Mouse (Mus musculus): ENCODE results near the gene Ctla2a. TPM values are rescaled to one million over a fixed set of nuclear protein-coding genes. Genes with fewer than 3 reads are reported as not detected.

Ctla2a gene
- polyA plus RNA-seq, 1 experiment from 2014 or later, result 16.5 TPM

Other genes starting within 250 kb of the Ctla2a start
- gene BC051665, start 150.3 kb downstream of the Ctla2a start, polyA plus RNA-seq (2016; fragmentation: Nextera tagmentation; extraction: Ambion mirVana), result not detected in 2 replicates
- gene Ctsll3, start 133.8 kb downstream of the Ctla2a start, polyA plus RNA-seq (2016; fragmentation: Nextera tagmentation; extraction: Ambion mirVana), result not detected in 2 replicates
- gene 4930486L24Rik, start 72.2 kb downstream of the Ctla2a start, polyA plus RNA-seq (2016; fragmentation: Nextera tagmentation; extraction: Ambion mirVana), result not detected in 2 replicates
- 0.14 TPM in 1 of 2 replicates, not detected in the other for gene Gm49392, start 39.7 kb downstream of the Ctla2a start, polyA plus RNA-seq (2016; fragmentation: Nextera tagmentation; extraction: Ambion mirVana)
- 1.9 and 2.2 TPM in 2 replicates for gene Ctla2b, start 39.2 kb downstream of the Ctla2a start, polyA plus RNA-seq (2016; fragmentation: Nextera tagmentation; extraction: Ambion mirVana)
- gene Tpbpb, start 31.7 kb downstream of the Ctla2a start, polyA plus RNA-seq (2016; fragmentation: Nextera tagmentation; extraction: Ambion mirVana), result not detected in 2 replicates
- not detected in 2 replicates for gene Gm49393, start 1.0 kb downstream of the Ctla2a start, polyA plus RNA-seq (2016; fragmentation: Nextera tagmentation; extraction: Ambion mirVana)
- gene Gm49391, start 54 bp downstream of the Ctla2a start, polyA plus RNA-seq (2016; fragmentation: Nextera tagmentation; extraction: Ambion mirVana), result 1.5 and 1.6 TPM in 2 replicates
- not detected in 2 replicates for gene Tpbpa, start 5.4 kb upstream of the Ctla2a start, polyA plus RNA-seq (2016; fragmentation: Nextera tagmentation; extraction: Ambion mirVana)
- not detected in 2 replicates for gene Ctsj, start 69.3 kb upstream of the Ctla2a start, polyA plus RNA-seq (2016; fragmentation: Nextera tagmentation; extraction: Ambion mirVana)
- not detected in 2 replicates for gene Ctsq, start 104.0 kb upstream of the Ctla2a start, polyA plus RNA-seq (2016; fragmentation: Nextera tagmentation; extraction: Ambion mirVana)
- gene Ctsr, start 227.6 kb upstream of the Ctla2a start, polyA plus RNA-seq (2016; fragmentation: Nextera tagmentation; extraction: Ambion mirVana), result not detected in 2 replicates